In the genomic region with DNA sequence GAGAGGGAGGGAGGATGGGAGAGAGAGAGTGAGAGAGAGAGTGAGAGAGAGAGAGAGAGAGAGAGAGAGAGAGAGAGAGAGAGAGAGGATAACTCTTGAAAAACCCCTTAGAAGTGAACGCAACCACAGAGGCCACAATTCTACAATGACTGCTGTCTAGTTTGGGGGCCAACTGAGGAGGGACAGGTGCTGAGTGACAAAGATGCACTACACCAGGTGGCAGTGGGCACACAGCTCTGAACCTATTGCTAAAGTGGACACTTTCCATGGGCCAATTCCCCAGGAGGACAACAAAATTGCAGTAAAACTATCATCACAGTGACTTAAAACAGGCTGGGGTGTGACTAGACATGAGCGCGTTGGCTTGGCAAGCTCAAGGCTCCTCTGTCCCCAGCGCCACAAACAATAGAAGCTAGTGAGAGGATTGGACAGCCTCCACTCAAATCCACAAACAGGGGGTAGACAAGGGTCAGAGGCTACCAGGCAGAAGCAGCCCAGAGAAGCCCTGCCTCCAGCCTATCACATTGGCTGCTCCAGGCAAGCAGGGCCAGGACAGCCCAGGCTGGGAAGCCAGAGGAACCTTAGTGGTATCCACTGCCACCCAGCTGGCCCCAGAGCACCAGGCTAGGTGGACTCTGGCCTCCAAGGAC, we compare ENCODE assay signal across 11 mouse cellular contexts.
DNase-seq lines count a peak whose midpoint lies in the region; ATAC-seq lines count a peak whose summit lies in the region.
"Had no signal": no experiment of that assay in that cellular context is flagged by ENCODE, and none has a peak within 500 bp of the region (broad histone marks: within the 10 kb centered on the region; RNA-seq: fewer than 3 reads in every experiment).

No protein-coding gene starts in this region.

- DNase-seq in embryonic facial prominence, embryonic 10.5 days (ENCODE audit: low spot score): no peak
- DNase-seq in right cerebral cortex, postnatal 14 days: no peak
- no peak for DNase-seq in cerebellum, adult 18-20 months
- DNase-seq: adrenal gland, adult 2 months; gastrocnemius, adult 2 months; kidney, adult 11 months had no signal

- H3K27ac ChIP-seq in intestine, embryonic 15.5 days: no peak overlapping the region
- no peak overlapping the region for H3K27ac ChIP-seq in intestine, embryonic 16.5 days (ENCODE audit: low read length)
- peak overlapping the region; percentile 40 for H3K27ac ChIP-seq in embryonic facial prominence, embryonic 10.5 days (replicated peaks)
- no peak overlapping the region; the same call in 1 of the 2 replicates for H3K27ac ChIP-seq in forebrain, embryonic 16.5 days (ENCODE audit: low read length)
- peak overlapping the region; percentile 77 for H3K27ac ChIP-seq in midbrain, embryonic 12.5 days (replicated peaks)
- H3K27ac ChIP-seq: gastrocnemius, adult 2 months had no signal

- H3K27me3 ChIP-seq in intestine, embryonic 15.5 days (replicated peaks): no peaks in the 10 kb centered on the region
- no peaks in the 10 kb centered on the region for H3K27me3 ChIP-seq in intestine, embryonic 16.5 days (replicated peaks; ENCODE audit: control insufficient read depth, insufficient read depth, low read length)
- H3K27me3 ChIP-seq in embryonic facial prominence, embryonic 10.5 days (replicated peaks; ENCODE audit: low read depth, poor library complexity, severe bottlenecking): 0 out of 2 replicates have a peak, but pooled peaks cover 8% of the 10 kb centered on the region
- H3K27me3 ChIP-seq in forebrain, embryonic 16.5 days (replicated peaks; ENCODE audit: control insufficient read depth, insufficient read depth, low read length): no peaks in the 10 kb centered on the region
- no peaks in the 10 kb centered on the region; the same call in 1 of the 2 replicates for H3K27me3 ChIP-seq in midbrain, embryonic 12.5 days

- no peaks in the 10 kb centered on the region for H3K9me3 ChIP-seq in intestine, embryonic 15.5 days
- no peaks in the 10 kb centered on the region for H3K9me3 ChIP-seq in intestine, embryonic 16.5 days (ENCODE audit: control insufficient read depth, low read length)
- no peaks in the 10 kb centered on the region for H3K9me3 ChIP-seq in embryonic facial prominence, embryonic 10.5 days
- no peaks in the 10 kb centered on the region for H3K9me3 ChIP-seq in forebrain, embryonic 16.5 days (ENCODE audit: control insufficient read depth, low read length)
- H3K9me3 ChIP-seq in midbrain, embryonic 12.5 days: no peaks in the 10 kb centered on the region

- no peak overlapping the region for H3K9ac ChIP-seq in intestine, embryonic 15.5 days
- H3K9ac ChIP-seq in intestine, embryonic 16.5 days (ENCODE audit: low read depth, low read length): no peak overlapping the region
- no peak overlapping the region for H3K9ac ChIP-seq in forebrain, embryonic 16.5 days (replicated peaks; ENCODE audit: low read depth, low read length)
- H3K9ac ChIP-seq in midbrain, embryonic 12.5 days (replicated peaks): no peak overlapping the region

- no peak overlapping the region for H3K4me3 ChIP-seq in intestine, embryonic 15.5 days (replicated peaks)
- no peak overlapping the region for H3K4me3 ChIP-seq in intestine, embryonic 16.5 days (ENCODE audit: low read length)
- H3K4me3 ChIP-seq in embryonic facial prominence, embryonic 10.5 days: no peak overlapping the region
- no peak overlapping the region for H3K4me3 ChIP-seq in forebrain, embryonic 16.5 days (replicated peaks; ENCODE audit: low read length)
- no peak overlapping the region for H3K4me3 ChIP-seq in midbrain, embryonic 12.5 days
- H3K4me3 ChIP-seq: gastrocnemius, adult 2 months had no signal

- H3K4me1 ChIP-seq in intestine, embryonic 15.5 days (replicated peaks): 0 out of 2 replicates have a peak, but pooled peaks cover 7% of the 10 kb centered on the region
- H3K4me1 ChIP-seq in intestine, embryonic 16.5 days (ENCODE audit: control insufficient read depth, insufficient read depth, low read length): no peaks in the 10 kb centered on the region; the same call in 1 of the 2 replicates
- H3K4me1 ChIP-seq in embryonic facial prominence, embryonic 10.5 days: peaks cover 52% of the 10 kb centered on the region
- H3K4me1 ChIP-seq in forebrain, embryonic 16.5 days (replicated peaks; ENCODE audit: control insufficient read depth, insufficient read depth, low read length): peaks cover 32% of the 10 kb centered on the region
- H3K4me1 ChIP-seq in midbrain, embryonic 12.5 days: peaks cover 61% of the 10 kb centered on the region

- no peak overlapping the region for H3K4me2 ChIP-seq in intestine, embryonic 15.5 days (replicated peaks)
- H3K4me2 ChIP-seq in intestine, embryonic 16.5 days (ENCODE audit: low read depth, low read length): no peak overlapping the region
- H3K4me2 ChIP-seq in forebrain, embryonic 16.5 days (ENCODE audit: low read length): no peak overlapping the region
- no peak overlapping the region for H3K4me2 ChIP-seq in midbrain, embryonic 12.5 days (replicated peaks)

- 0 out of 2 replicates have a peak, but pooled peaks have one; percentile 15 for ATAC-seq in intestine, embryonic 15.5 days
- ATAC-seq in intestine, embryonic 16.5 days: no peak
- ATAC-seq in forebrain, embryonic 16.5 days: peak; percentile 35
- ATAC-seq in midbrain, embryonic 12.5 days (ENCODE audit: low FRiP score, low read depth): peak; percentile 57
- ATAC-seq in megakaryocyte, adult 5-6 weeks (ENCODE audit: poor library complexity, severe bottlenecking): no peak

- H3K36me3 ChIP-seq in intestine, embryonic 15.5 days: no peaks in the 10 kb centered on the region
- no peaks in the 10 kb centered on the region for H3K36me3 ChIP-seq in intestine, embryonic 16.5 days (ENCODE audit: control insufficient read depth, insufficient read depth, low read length)
- no peaks in the 10 kb centered on the region for H3K36me3 ChIP-seq in embryonic facial prominence, embryonic 10.5 days (replicated peaks)
- H3K36me3 ChIP-seq in forebrain, embryonic 16.5 days (ENCODE audit: control insufficient read depth, insufficient read depth): no peaks in the 10 kb centered on the region
- H3K36me3 ChIP-seq in midbrain, embryonic 12.5 days: no peaks in the 10 kb centered on the region

- 71% methylated on average over 4 of the region's 4 CpGs for WGBS in intestine, embryonic 15.5 days
- WGBS in intestine, embryonic 16.5 days: 59% methylated on average over 4 of the region's 4 CpGs
- 75% methylated on average over 4 of the region's 4 CpGs for WGBS in embryonic facial prominence, embryonic 10.5 days
- 63% methylated on average over 4 of the region's 4 CpGs for WGBS in forebrain, embryonic 16.5 days
- WGBS in midbrain, embryonic 12.5 days: 64% methylated on average over 4 of the region's 4 CpGs

Comparison
In these comparisons a context has a peak if more than half of its experiments do, and no peak if none do; other contexts are left out.
1. ATAC-seq: peak in intestine, embryonic 15.5 days (single experiment), forebrain, embryonic 16.5 days (single experiment) and midbrain, embryonic 12.5 days (single experiment); none in intestine, embryonic 16.5 days (single experiment) and megakaryocyte, adult 5-6 weeks (single experiment).
2. H3K27ac ChIP-seq: peak in embryonic facial prominence, embryonic 10.5 days (single experiment) and midbrain, embryonic 12.5 days (single experiment); none in intestine, embryonic 15.5 days (single experiment), intestine, embryonic 16.5 days (single experiment) and forebrain, embryonic 16.5 days (single experiment).